Mouse (Mus musculus) hindbrain, embryonic 10.5 days (tissue): ENCODE measurements around the gene Olfr1373. TPM values are rescaled to one million over a fixed set of nuclear protein-coding genes. Genes with fewer than 3 reads are reported as not detected.
"Not testable (repeated sequence)": the region's sequence is repeated elsewhere in the genome, so short reads cannot be mapped to it uniquely, and the experiment has no call there.

Experiments
- DNase-seq: peaks from one replicate; pipeline ENCODE4 v3.0.0-alpha.2; 2017; ENCODE audit warnings: low spot score
- H3K27ac ChIP-seq: fragments of 300-500 bp; sonication (generic); 2 replicates; pipeline ENCODE4 v1.5.1; 2016; ENCODE audit warnings: mild to moderate bottlenecking, moderate library complexity
- H3K27me3 ChIP-seq: fragments of 300-500 bp; sonication (generic); 2 replicates; pipeline ENCODE4 v1.6.1; 2016; ENCODE audit warnings: mild to moderate bottlenecking; ENCODE audit not compliant: poor library complexity, insufficient read depth, severe bottlenecking
- H3K36me3 ChIP-seq: fragments of 300-500 bp; sonication (generic); 2 replicates; pipeline ENCODE4 v1.6.1; 2016; ENCODE audit warnings: mild to moderate bottlenecking, moderate library complexity
- H3K4me1 ChIP-seq: fragments of 300-500 bp; sonication (generic); replicated peaks from 2 replicates; pipeline ENCODE4 v1.6.1; 2016; ENCODE audit warnings: mild to moderate bottlenecking
- H3K4me3 ChIP-seq: fragments of 300-500 bp; sonication (generic); 2 replicates; pipeline ENCODE4 v1.5.1; 2016; ENCODE audit warnings: mild to moderate bottlenecking, moderate library complexity
- H3K9me3 ChIP-seq: fragments of 300-500 bp; sonication (generic); 2 replicates; pipeline ENCODE4 v1.6.1; 2016; ENCODE audit warnings: mild to moderate bottlenecking, moderate library complexity
- WGBS: fragments of 180-500 bp; shearing (Covaris S2); methylation state at CpG from one replicate; pipeline ENCODE4 v1.1.7; 2016; 5-methylcytosine and 5-hydroxymethylcytosine counted together
- polyA plus RNA-seq: library from polyadenylated mRNA; unstranded; fragments of >200 nt; fragmentation: Nextera tagmentation; extraction: Ambion mirVana; gene quantifications from 2 replicates; pipeline ENCODE4 v1.2.1, GENCODE M21; 2016

Olfr1373 gene
- not detected in 2 replicates for polyA plus RNA-seq

DNA sequence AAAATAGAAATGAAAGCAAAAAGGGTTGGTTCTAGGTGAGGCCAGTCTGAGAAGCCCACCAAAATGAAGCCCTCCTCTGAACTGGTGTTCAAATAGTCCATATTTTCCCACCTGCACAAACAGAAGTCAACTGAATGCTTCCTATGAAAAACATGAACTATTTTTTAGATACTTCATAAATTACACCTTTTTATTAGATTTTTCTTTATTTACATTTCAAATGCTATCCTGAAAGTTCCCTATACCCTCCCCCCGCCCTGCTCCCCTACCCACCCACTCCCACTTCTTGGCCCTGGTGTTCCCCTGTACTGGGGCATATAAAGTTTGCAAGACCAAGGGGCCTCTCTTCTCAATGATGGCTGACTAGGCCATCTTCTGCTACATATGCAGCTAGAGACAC, at the start of gene Olfr1373:
Gene Olfr1373, minus strand, starts transcription at position 101 of the 400 bp plus-strand sequence.
- not testable (repeated sequence) for H3K27me3 ChIP-seq, H3K4me1 ChIP-seq, H3K27ac ChIP-seq, H3K36me3 ChIP-seq, H3K9me3 ChIP-seq, DNase-seq, H3K4me3 ChIP-seq
- 70% methylated on average over 1 of the region's 1 CpGs for WGBS

GRCm38 (mm10) chr11:52180651-52181050, 35.3 kb upstream of the Olfr1373 start:
- H3K27ac ChIP-seq, H3K36me3 ChIP-seq, H3K4me1 ChIP-seq, H3K27me3 ChIP-seq, H3K9me3 ChIP-seq, DNase-seq, H3K4me3 ChIP-seq: not testable (repeated sequence)
- WGBS = 90% methylated on average over 4 of the region's 4 CpGs

- not testable (repeated sequence) for H3K4me1 ChIP-seq, H3K27me3 ChIP-seq, H3K9me3 ChIP-seq, H3K36me3 ChIP-seq, H3K27ac ChIP-seq, H3K4me3 ChIP-seq, DNase-seq
- 87% methylated on average over 2 of the region's 3 CpGs for WGBS
Observed at GRCm38 (mm10) chr11:52179897-52180296, 34.6 kb upstream of the Olfr1373 start.

DNA sequence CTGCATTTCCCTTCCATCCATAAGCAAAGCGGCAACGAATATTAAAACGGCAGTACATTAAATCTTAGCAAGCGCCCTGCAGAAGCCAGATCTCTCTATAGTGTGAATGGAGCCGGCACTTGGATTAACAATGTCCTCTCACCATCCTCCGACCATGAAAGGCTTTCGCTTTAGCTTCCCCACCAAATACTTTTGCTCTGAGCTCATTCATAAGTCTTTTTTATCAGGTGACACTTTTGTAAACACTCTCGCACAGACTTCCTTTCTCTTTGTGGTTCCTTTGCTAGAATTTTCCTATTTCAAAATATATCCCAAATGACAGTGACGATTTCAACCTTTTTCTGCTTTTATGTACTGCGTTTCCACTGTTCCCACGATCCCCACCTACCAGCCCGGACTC, 23.1 kb upstream of the Olfr1373 start:
- Histone ChIP-seq H3K4me1 (no peaks in the 10 kb centered on the region; the same call in 1 of the 2 replicates), H3K27ac (no peak overlapping the region), H3K9me3 (no peaks in the 10 kb centered on the region), H3K4me3 (peak overlapping the region; percentile 56), H3K27me3 (peaks cover 64% of the 10 kb centered on the region), H3K36me3 (no peaks in the 10 kb centered on the region)
- 24% methylated on average over 12 of the region's 12 CpGs for WGBS
- no peak for DNase-seq

DNA sequence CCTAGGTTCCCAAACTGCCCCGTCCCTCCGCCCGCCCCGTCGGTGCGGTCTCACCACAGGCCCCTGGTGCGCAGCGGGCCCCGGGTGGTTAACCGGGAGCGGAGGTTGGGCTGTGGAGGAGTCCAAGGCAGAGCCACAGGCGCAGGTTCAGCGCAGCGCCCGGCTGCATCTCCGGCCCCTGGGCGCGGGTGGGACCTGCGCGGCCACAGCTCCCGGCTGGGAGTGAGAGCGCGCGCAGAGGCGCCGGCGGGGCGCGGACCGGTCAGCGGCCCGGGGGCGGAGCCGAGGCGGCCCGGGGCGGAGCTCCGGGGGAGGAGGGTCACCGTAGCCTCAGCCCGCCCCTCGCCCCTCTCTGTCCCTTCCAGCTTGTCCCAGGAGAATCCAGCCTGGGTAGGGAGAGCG, 22.6 kb upstream of the Olfr1373 start:
- H3K9me3 ChIP-seq, H3K4me1 ChIP-seq, H3K36me3 ChIP-seq: not testable (repeated sequence)
- peak; percentile 38 for DNase-seq
- Histone ChIP-seq H3K4me3 (peak overlapping the region; percentile 56), H3K27ac (peak overlapping the region; percentile 64; the same call in 1 of the 2 replicates), H3K27me3 (peaks cover 64% of the 10 kb centered on the region)
- 2% methylated on average over 40 of the region's 42 CpGs for WGBS

GRCm38 (mm10) chr11:52167126-52167525, 21.8 kb upstream of the Olfr1373 start:
- H3K27ac ChIP-seq = no peak overlapping the region
- no peaks in the 10 kb centered on the region; the same call in 1 of the 2 replicates for H3K4me1 ChIP-seq
- peak; percentile 29 for DNase-seq
- WGBS = 1% methylated on average over 21 of the region's 21 CpGs
- H3K27me3 ChIP-seq = peaks cover 64% of the 10 kb centered on the region
- no peaks in the 10 kb centered on the region for H3K9me3 ChIP-seq
- H3K36me3 ChIP-seq = no peaks in the 10 kb centered on the region
- peak overlapping the region; percentile 18; the same call in 1 of the 2 replicates for H3K4me3 ChIP-seq

- Histone ChIP-seq H3K27ac (no peak overlapping the region), H3K9me3 (no peaks in the 10 kb centered on the region), H3K4me1 (no peaks in the 10 kb centered on the region; the same call in 1 of the 2 replicates), H3K27me3 (peaks cover 48% of the 10 kb centered on the region), H3K4me3 (no peak overlapping the region), H3K36me3 (no peaks in the 10 kb centered on the region)
- no peak for DNase-seq
- 37% methylated on average over 10 of the region's 10 CpGs for WGBS
Observed at GRCm38 (mm10) chr11:52163926-52164325, 18.6 kb upstream of the Olfr1373 start.

- not testable (repeated sequence) for H3K4me3 ChIP-seq, H3K9me3 ChIP-seq, H3K27ac ChIP-seq, H3K27me3 ChIP-seq, H3K36me3 ChIP-seq, H3K4me1 ChIP-seq, DNase-seq
- 44% methylated on average over 4 of the region's 4 CpGs for WGBS
Observed at GRCm38 (mm10) chr11:52143675-52144074, 1.7 kb downstream of the Olfr1373 start.

GRCm38 (mm10) chr11:52130451-52131068, 14.8 kb downstream of the Olfr1373 start:
- DNase-seq = no peak
- Histone ChIP-seq H3K4me1 (no peaks in the 10 kb centered on the region), H3K27me3 (no peaks in the 10 kb centered on the region), H3K4me3 (no peak overlapping the region), H3K27ac (no peak overlapping the region), H3K9me3 (peaks cover 9% of the 10 kb centered on the region), H3K36me3 (peaks cover 20% of the 10 kb centered on the region)
- 80% methylated on average over 7 of the region's 7 CpGs for WGBS

- DNase-seq = no peak
- H3K4me1 ChIP-seq = no peaks in the 10 kb centered on the region
- H3K9me3 ChIP-seq = peaks cover 3% of the 10 kb centered on the region; the same call in 1 of the 2 replicates
- peaks cover 27% of the 10 kb centered on the region for H3K36me3 ChIP-seq
- H3K27ac ChIP-seq = no peak overlapping the region
- no peak overlapping the region for H3K4me3 ChIP-seq
- no peaks in the 10 kb centered on the region for H3K27me3 ChIP-seq
- WGBS = 82% methylated on average over 10 of the region's 10 CpGs
Observed at GRCm38 (mm10) chr11:52129621-52130450, 15.5 kb downstream of the Olfr1373 start.

DNA sequence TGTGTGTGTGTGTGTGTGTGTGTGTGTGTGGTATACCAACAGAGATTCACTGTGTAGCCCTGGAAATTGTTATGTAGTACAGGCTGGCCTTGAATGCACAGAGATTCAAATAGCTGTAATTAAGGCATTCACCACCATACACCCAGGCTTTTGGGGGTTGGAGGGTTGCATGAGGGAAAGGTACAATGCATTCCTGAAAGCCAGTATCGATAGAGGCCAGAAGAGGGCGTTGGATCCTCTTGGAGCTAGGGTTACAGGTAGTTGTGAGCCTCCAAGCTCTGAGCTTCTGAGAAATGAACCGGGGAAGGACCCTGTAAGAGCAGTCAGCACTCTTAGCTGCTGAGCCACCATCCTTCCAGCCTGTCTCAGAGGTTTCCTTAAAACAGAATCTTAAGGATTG, 16.2 kb downstream of the Olfr1373 start:
- Histone ChIP-seq H3K27me3 (no peaks in the 10 kb centered on the region), H3K9me3 (0 out of 2 replicates have a peak, but pooled peaks cover 1% of the 10 kb centered on the region), H3K36me3 (peaks cover 34% of the 10 kb centered on the region), H3K4me1 (no peaks in the 10 kb centered on the region), H3K4me3 (no peak overlapping the region), H3K27ac (no peak overlapping the region)
- no peak for DNase-seq
- 38% methylated on average over 3 of the region's 3 CpGs for WGBS

- no peak for DNase-seq
- H3K4me3 ChIP-seq = no peak overlapping the region
- no peaks in the 10 kb centered on the region for H3K27me3 ChIP-seq
- 67% methylated on average over 5 of the region's 5 CpGs for WGBS
- H3K36me3 ChIP-seq = peaks cover 41% of the 10 kb centered on the region
- no peak overlapping the region for H3K27ac ChIP-seq
- no peaks in the 10 kb centered on the region for H3K4me1 ChIP-seq
- no peaks in the 10 kb centered on the region for H3K9me3 ChIP-seq
Observed at GRCm38 (mm10) chr11:52128316-52129061, 16.8 kb downstream of the Olfr1373 start.

GRCm38 (mm10) chr11:52127760-52128159, 17.6 kb downstream of the Olfr1373 start:
- WGBS = 86% methylated on average over 5 of the region's 5 CpGs
- H3K27me3 ChIP-seq = no peaks in the 10 kb centered on the region
- DNase-seq = no peak
- H3K9me3 ChIP-seq = no peaks in the 10 kb centered on the region
- H3K36me3 ChIP-seq = peaks cover 48% of the 10 kb centered on the region
- no peaks in the 10 kb centered on the region for H3K4me1 ChIP-seq
- H3K27ac ChIP-seq = no peak overlapping the region
- no peak overlapping the region for H3K4me3 ChIP-seq
